Mouse (Mus musculus) spleen, postnatal 10 days (tissue): ENCODE measurements at regions not wholly inside any gene's neighbourhood (a gene's known extent, or its start where the extent isn't known, plus 50 kb on each side); places are given as distances from the start of the nearest gene placed in this dataset.

ENCODE experiments used
- DNase-seq, 2 experiments: peaks; one replicate each; pipeline ENCODE4 v3.0.0; 2021 to 2022; ENCODE audit warnings: low spot score in 2 of 2

- DNase-seq: peak; percentile 6 to 51
Measured at GRCm38 (mm10) chr4:81178782-81179135, 263.9 kb downstream of the Mpdz start.

GRCm38 (mm10) chr4:81216123-81216522 lies 226.5 kb downstream of the Mpdz start:
- DNase-seq: no peak

DNA sequence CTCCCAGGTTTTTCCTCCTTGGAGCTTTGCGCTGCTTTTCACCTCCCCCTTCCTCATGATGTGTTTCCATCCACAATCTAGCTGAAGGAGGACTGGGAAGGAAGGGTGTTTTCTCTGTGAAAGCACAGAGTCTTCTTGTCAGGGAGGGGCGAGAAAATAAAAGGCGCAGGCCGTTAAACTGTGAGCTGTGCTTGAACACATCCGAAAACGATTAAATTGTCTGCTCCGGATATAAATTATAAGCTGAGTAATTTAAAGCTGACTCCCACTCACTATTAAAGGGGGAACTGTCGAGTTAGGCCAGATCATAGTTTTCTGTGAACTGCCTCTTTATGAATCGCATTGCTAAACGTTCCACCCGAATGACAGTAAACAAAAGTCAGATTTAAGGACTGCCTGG lies 224.6 kb downstream of the Mpdz start:
- no peak for DNase-seq

- DNase-seq: no peak
Measured at GRCm38 (mm10) chr4:81222034-81222433, 220.6 kb downstream of the Mpdz start.

DNA sequence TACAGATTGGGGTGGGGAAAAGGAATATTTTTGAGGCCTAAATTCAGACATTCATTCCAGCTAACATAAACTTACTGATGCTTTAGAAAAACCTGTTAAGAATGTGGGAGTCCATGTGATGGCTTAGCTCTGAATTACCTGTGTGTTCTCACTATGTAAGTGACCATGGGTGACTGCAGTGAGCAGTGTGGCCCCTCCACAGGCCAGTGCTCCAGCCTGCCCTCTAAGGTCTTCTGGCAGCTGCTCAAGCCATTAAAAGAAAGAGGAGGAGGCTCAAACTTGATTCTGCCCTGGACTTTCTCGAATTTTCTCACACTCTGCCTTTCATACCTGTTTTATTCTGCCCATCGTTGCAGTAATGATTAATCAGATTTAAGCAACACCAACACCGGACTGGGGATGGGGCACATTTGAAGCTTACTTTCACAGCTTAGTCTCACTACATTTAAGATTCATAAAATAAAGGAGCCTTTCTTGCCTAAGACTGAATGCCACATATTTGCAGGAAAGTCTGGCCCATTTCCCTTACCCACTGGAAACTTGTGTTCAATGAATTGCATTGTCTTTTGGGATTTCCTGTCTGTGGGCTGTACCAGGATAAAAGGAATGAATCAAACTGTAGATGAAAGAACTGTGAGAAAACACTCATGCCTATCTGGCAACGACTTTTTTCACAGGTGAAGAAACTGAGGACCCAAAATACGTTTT lies 220.0 kb downstream of the Mpdz start:
- no peak for DNase-seq
